Mouse (Mus musculus) limb, embryonic 14.5 days (tissue): ENCODE results near the gene Tirap. TPM values are rescaled to one million over a fixed set of nuclear protein-coding genes. Genes with fewer than 3 reads are reported as not detected.

Source experiments
- ATAC-seq: fragments of 200-750 bp; cut with Nextera tagmentation; 2 replicates; pipeline ENCODE4 v1.8.0; 2017; ENCODE audit warnings: low read depth, moderate number of reproducible peaks, moderate TSS enrichment; ENCODE audit not compliant: low FRiP score
- DNase-seq: peaks from one replicate; pipeline ENCODE4 v3.0.0-alpha.2; 2015; ENCODE audit warnings: low spot score
- H3K27ac ChIP-seq: fragments of 300-500 bp; sonication (generic); replicated peaks from 2 replicates; pipeline ENCODE4 v1.5.1; 2014; ENCODE audit warnings: low read depth, mild to moderate bottlenecking, low read length, moderate library complexity, mixed read lengths
- H3K27me3 ChIP-seq: fragments of 300-500 bp; sonication (generic); 2 replicates; pipeline ENCODE4 v1.6.1; 2014; ENCODE audit warnings: low read length, mixed read lengths; ENCODE audit not compliant: control insufficient read depth, insufficient read depth
- H3K36me3 ChIP-seq: fragments of 300-500 bp; sonication (generic); 2 replicates; pipeline ENCODE4 v1.6.1; 2014; ENCODE audit warnings: mild to moderate bottlenecking, low read length, moderate library complexity, mixed read lengths; ENCODE audit not compliant: control insufficient read depth, insufficient read depth
- H3K4me1 ChIP-seq: fragments of 300-500 bp; sonication (generic); 2 replicates; pipeline ENCODE4 v1.6.1; 2014; ENCODE audit warnings: antibody characterized with exemption, low read length, mixed read lengths; ENCODE audit not compliant: control insufficient read depth, insufficient read depth
- H3K4me2 ChIP-seq: fragments of 300-500 bp; sonication (generic); replicated peaks from 2 replicates; pipeline ENCODE4 v1.6.1; 2014; ENCODE audit warnings: low read depth, mild to moderate bottlenecking, low read length, moderate library complexity; ENCODE audit not compliant: severe bottlenecking
- H3K4me3 ChIP-seq: fragments of 300-500 bp; sonication (generic); replicated peaks from 2 replicates; pipeline ENCODE4 v1.5.1; 2014; ENCODE audit warnings: low read length
- H3K9ac ChIP-seq: fragments of 300-500 bp; sonication (generic); 2 replicates; pipeline ENCODE4 v1.6.1; 2014; ENCODE audit warnings: mild to moderate bottlenecking, low read depth, low read length, moderate library complexity; ENCODE audit not compliant: severe bottlenecking
- H3K9me3 ChIP-seq: fragments of 300-500 bp; sonication (generic); 2 replicates; pipeline ENCODE4 v1.6.1; 2016; ENCODE audit warnings: low read length; ENCODE audit not compliant: control insufficient read depth
- POLR2A ChIP-seq: fragments of 200-500 bp; IDR thresholded peaks from 2 replicates; pipeline ENCODE4 v1.8.0; 2012; ENCODE audit warnings: inconsistent platforms, mild to moderate bottlenecking, moderate library complexity, borderline replicate concordance; ENCODE audit not compliant: insufficient read depth, insufficient read length; ENCODE audit errors: extremely low read depth
- WGBS: fragments of 180-500 bp; shearing (Covaris S2); extraction: QIAGEN DNeasy Blood & Tissue Kit; methylation state at CpG from one replicate; pipeline ENCODE4 v1.1.7; 2014; 5-methylcytosine and 5-hydroxymethylcytosine counted together
- polyA plus RNA-seq, 2 experiments: library from polyadenylated mRNA; depleted of rRNA in 1 of 2; stranded (reverse) in 1 of 2; unstranded in 1 of 2; fragments of >200 nt; fragmentation: Nextera tagmentation in 1 of 2; extraction: Ambion mirVana in 1 of 2; gene quantifications; 2 replicates each; pipeline versions ENCODE4 v1.2.1 to v1.2.3; 2012 to 2014

Gene Tirap
- polyA plus RNA-seq, 2 experiments, result 7.5 to 11.0 TPM

DNA sequence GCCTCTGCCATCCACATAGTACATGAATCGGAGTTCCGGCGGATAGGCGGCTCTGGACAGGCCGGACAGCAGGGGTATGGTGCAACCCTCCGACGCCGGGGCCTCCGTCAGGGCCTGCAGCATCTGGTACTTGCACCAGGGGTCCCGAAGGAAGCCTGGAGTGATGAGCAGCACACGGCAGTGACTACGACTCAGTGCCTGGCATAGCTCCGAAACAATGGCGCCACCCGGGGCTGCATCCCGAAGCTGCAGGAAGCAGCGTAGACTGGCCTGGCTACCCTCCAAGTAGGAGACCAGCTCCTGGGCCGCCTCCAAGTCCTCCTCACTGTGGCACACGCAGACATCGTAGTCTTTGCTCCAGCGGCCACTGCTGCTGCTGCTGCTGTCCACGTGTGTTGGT lies 11.4 kb downstream of the Tirap start:
- Histone ChIP-seq H3K27me3 (no peaks in the 10 kb centered on the region), H3K36me3 (peaks cover 46% of the 10 kb centered on the region), H3K4me2 (no peak overlapping the region), H3K4me1 (no peaks in the 10 kb centered on the region), H3K9ac (no peak overlapping the region), H3K27ac (no peak overlapping the region), H3K4me3 (no peak overlapping the region), H3K9me3 (no peaks in the 10 kb centered on the region)
- no peak for TF ChIP-seq POLR2A
- ATAC-seq, result no peak
- DNase-seq, result no peak
- WGBS, result 77% methylated on average over 22 of the region's 22 CpGs

DNA sequence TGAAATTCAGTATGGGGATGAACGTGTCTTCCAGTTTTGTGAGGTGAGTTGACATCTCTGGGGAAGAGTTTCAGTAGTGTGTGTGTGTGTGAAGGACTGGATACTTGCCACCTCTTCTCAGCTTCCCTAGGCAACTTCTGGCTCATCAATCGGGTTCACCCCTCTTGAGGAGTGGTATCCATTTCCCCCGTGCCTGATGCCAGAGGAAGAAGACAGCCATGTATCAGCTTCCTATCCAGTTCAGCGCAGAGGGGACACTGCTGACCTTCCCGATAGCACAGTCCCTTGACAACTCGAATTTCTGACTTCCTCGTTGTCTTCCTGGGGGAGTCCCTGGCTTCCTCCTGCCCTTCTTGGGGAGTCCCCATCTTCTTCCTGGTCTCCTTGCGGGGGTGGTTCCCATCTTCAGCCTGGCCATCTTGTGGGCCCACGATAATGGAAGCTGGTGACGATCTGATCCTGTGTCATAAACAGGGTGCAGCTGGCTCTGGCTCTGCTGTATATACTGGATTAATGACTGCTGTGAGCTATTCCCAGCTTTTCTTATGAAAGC lies 12.7 kb downstream of the Tirap start:
- 86% methylated on average over 10 of the region's 10 CpGs for WGBS
- Histone ChIP-seq H3K27me3 (no peaks in the 10 kb centered on the region), H3K36me3 (peaks cover 46% of the 10 kb centered on the region), H3K4me3 (no peak overlapping the region), H3K9ac (no peak overlapping the region), H3K4me1 (no peaks in the 10 kb centered on the region), H3K27ac (no peak overlapping the region), H3K4me2 (no peak overlapping the region), H3K9me3 (no peaks in the 10 kb centered on the region)
- no peak for DNase-seq
- TF ChIP-seq POLR2A, result no peak
- no peak for ATAC-seq

DNA sequence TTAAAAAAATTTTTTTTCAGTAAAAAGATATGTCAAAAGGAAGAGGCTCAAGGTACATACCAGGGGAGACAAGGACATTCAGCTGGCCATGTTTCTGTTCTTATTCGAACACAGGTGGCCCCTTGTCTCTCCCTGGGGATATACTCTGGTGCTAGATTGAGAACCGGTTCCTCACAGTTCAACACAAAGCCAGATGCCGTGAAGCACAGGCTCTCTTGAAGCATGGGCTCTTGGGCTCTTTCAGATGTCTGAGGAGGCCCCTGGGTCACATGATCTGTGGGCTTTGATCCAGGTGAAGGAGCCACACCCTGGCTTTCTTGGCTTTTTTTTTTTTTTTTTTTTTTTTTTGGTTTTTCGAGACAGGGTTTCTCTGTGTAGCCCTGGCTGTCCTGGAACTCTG lies 13.7 kb downstream of the Tirap start:
- Histone ChIP-seq H3K9ac (no peak overlapping the region), H3K4me1 (no peaks in the 10 kb centered on the region), H3K27me3 (no peaks in the 10 kb centered on the region), H3K36me3 (peaks cover 45% of the 10 kb centered on the region), H3K9me3 (no peaks in the 10 kb centered on the region), H3K27ac (no peak overlapping the region), H3K4me3 (no peak overlapping the region), H3K4me2 (no peak overlapping the region)
- no peak for ATAC-seq
- no peak for DNase-seq
- 75% methylated on average over 4 of the region's 4 CpGs for WGBS
- TF ChIP-seq POLR2A, result no peak

DNA sequence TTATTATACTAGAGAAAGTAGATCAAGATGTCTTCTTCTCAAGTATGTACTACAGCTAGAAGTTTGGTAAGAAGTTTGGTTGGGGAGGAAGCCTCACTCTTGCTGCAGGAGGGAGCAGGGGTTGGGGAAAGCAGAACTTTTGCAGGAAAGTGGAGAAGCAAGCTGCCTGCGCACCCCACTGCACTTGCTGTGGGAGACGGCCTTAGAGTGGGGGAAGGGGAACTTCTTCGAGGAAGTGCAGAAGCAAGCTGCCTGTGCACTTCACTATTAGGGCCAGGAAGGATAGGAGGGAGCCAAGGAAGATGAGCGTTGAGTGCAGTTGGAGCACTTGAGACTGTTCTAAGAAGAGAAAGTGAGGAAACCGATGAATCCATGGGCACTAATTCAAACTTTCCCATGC lies 16.7 kb downstream of the Tirap start:
- no peaks in the 10 kb centered on the region for H3K9me3 ChIP-seq

DNA sequence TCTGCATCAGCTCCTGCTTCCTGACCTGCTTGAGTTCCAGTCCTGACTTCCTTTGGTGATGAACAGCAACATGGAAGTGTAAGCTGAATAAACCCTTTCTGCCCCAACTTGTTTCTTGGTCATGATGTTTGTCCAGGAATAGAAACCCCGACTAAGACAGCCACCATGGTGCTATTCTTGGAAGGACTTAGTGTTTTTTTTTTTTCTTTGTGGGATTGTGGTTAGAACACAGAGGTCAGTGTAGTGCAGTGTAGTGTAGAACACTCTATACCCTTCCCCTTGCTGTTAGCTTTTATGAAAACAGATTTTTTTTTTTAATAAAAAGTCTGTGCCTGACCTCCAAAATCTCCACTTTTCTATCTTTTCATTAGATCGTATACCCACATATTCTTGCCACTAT lies 17.3 kb downstream of the Tirap start:
- Histone ChIP-seq H3K9me3 (no peaks in the 10 kb centered on the region), H3K4me3 (no peak overlapping the region), H3K4me1 (no peaks in the 10 kb centered on the region), H3K36me3 (peaks cover 12% of the 10 kb centered on the region), H3K27ac (no peak overlapping the region), H3K27me3 (no peaks in the 10 kb centered on the region), H3K4me2 (no peak overlapping the region), H3K9ac (no peak overlapping the region)
- ATAC-seq (no peak), DNase-seq (no peak)
- no peak for TF ChIP-seq POLR2A
- WGBS, result 86% methylated on average over 2 of the region's 2 CpGs

More for the DNA sequence above, 16.7 kb downstream of the Tirap start:
- peaks cover 16% of the 10 kb centered on the region for H3K36me3 ChIP-seq
- H3K27ac ChIP-seq, result no peak overlapping the region
- H3K27me3 ChIP-seq, result no peaks in the 10 kb centered on the region
- no peak for DNase-seq
- H3K4me1 ChIP-seq, result no peaks in the 10 kb centered on the region
- H3K4me3 ChIP-seq, result no peak overlapping the region
- no peak for ATAC-seq
- WGBS, result 74% methylated on average over 5 of the region's 5 CpGs
- H3K9ac ChIP-seq, result no peak overlapping the region
- TF ChIP-seq POLR2A, result no peak
- no peak overlapping the region for H3K4me2 ChIP-seq
